Comparison of ENCODE assay signal across 20 mouse cellular contexts in the genomic region with DNA sequence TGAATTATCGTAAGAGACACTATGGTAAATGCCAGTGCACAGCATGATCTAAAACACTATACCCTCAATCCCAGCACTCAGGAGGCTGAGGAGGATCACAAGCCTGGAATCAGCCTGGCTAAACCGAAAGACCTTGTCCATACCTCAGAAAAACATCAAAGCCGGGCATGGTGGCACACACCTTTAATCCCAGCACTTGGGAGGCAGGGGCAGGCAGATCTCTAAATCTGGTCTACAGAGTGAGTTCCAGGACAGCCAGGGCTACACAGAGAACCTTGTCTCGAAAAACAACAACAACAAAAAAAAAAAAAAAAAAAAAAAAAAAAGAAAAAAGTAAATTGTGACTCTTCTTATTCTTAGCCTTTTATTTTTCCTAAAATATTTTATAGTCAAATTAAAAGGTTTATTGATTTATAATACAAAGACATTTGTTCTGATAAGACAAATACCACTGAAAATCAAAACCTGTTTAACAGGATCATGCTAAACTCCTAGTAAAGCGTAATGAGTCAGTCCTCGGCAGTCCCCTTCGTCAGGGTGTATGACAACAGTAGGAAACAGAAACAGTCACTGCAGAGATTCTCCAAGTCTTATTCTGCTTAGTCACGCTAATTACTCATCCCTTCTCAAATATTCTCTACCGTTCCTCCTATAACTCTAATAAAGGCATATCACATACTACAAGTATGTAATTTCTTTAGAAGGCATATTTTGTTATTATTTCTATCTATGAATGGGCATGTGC. TPM values are rescaled to one million over a fixed set of nuclear protein-coding genes. Genes with fewer than 3 reads are reported as not detected.
DNase-seq lines count a peak whose midpoint lies in the region; TF ChIP-seq lines count a peak whose summit lies in the region.
"Had no signal": no experiment of that assay in that cellular context is flagged by ENCODE, and none has a peak within 500 bp of the region (broad histone marks: within the 10 kb centered on the region; RNA-seq: fewer than 3 reads in every experiment).

No protein-coding gene starts in this region.

- H3K9me3 ChIP-seq in heart, embryonic 10.5 days, result no peaks in the 10 kb centered on the region
- H3K9me3 ChIP-seq: embryonic facial prominence, embryonic 13.5 days; forebrain, embryonic 15.5 days; heart, embryonic 15.5 days; hindbrain, embryonic 13.5 days had no signal

- no peak for TF ChIP-seq POLR2A in bone marrow macrophage, adult 2 months (IDR thresholded peaks at IDR 0.05; ENCODE audit: borderline replicate concordance, low read depth, low read length)

- peaks cover 63% of the 10 kb centered on the region for H3K36me3 ChIP-seq in heart, embryonic 10.5 days

- no peak overlapping the region for H3K4me3 ChIP-seq in heart, embryonic 10.5 days
- no peak overlapping the region for H3K4me3 ChIP-seq in bone marrow macrophage, adult 2 months (ENCODE audit: insufficient read depth, low read length)
- H3K4me3 ChIP-seq: embryonic facial prominence, embryonic 13.5 days; forebrain, embryonic 15.5 days; heart, embryonic 15.5 days; hindbrain, embryonic 13.5 days had no signal

- TF ChIP-seq CTCF in bone marrow macrophage, adult 2 months (IDR thresholded peaks at IDR 0.05; ENCODE audit: low read depth, low read length), result no peak

- 91% methylated on average over 9 of the region's 9 CpGs for WGBS in heart, embryonic 10.5 days

- no peak overlapping the region for H3K27ac ChIP-seq in heart, embryonic 10.5 days
- H3K27ac ChIP-seq in bone marrow macrophage, adult 2 months (ENCODE audit: insufficient read depth, low read depth, low read length), result peak overlapping the region; percentile 9; the same call in 1 of the 2 replicates
- H3K27ac ChIP-seq: embryonic facial prominence, embryonic 13.5 days; forebrain, embryonic 15.5 days; heart, embryonic 15.5 days; hindbrain, embryonic 13.5 days; hindbrain, postnatal 0 days had no signal

- peaks cover 11% of the 10 kb centered on the region for H3K4me1 ChIP-seq in heart, embryonic 10.5 days
- peaks cover 14% of the 10 kb centered on the region for H3K4me1 ChIP-seq in bone marrow macrophage, adult 2 months (ENCODE audit: control insufficient read depth, insufficient read depth, low read length)

- peak; percentile 52 for DNase-seq in heart, embryonic 10.5 days (ENCODE audit: low spot score)
- DNase-seq in heart, adult 8-10 months (ENCODE audit: low spot score), result no peak
- peak; percentile 83 for DNase-seq in 3T3-L1 (ENCODE audit: low read depth, low spot score)
- DNase-seq in spleen, postnatal 36 days (ENCODE audit: low spot score in 2 of 2), result no peak
- DNase-seq in adrenal gland, postnatal 14 days, result no peak
- DNase-seq: adrenal gland, adult 2 months; cerebellum, adult 11-12 months; cerebellum, adult 9-10 months; cerebellum, postnatal 36 days; gastrocnemius, postnatal 10 days; heart, postnatal 14 days; kidney, adult 11 months had no signal

- H3K27me3 ChIP-seq in heart, embryonic 10.5 days (ENCODE audit: insufficient read depth, poor library complexity, severe bottlenecking), result no peaks in the 10 kb centered on the region
- H3K27me3 ChIP-seq: CH12.LX; embryonic facial prominence, embryonic 13.5 days; forebrain, embryonic 15.5 days; heart, embryonic 15.5 days; hindbrain, embryonic 13.5 days had no signal

RNA-seq across cellular contexts. Expression of a gene that starts 11.5 kb away (rescaled TPM):
- polyA plus RNA-seq in heart, embryonic 10.5 days (2016; fragmentation: Nextera tagmentation; extraction: Ambion mirVana), result 65.0 and 74.3 TPM in 2 replicates
- total RNA-seq in heart, adult 8-10 months (2022), result 10 to 100 TPM; 19.4 to 21.8 (median 20.3) TPM
- 68.5 and 74.8 TPM in 2 replicates for polyA plus RNA-seq in bone marrow macrophage, adult 2 months (2012; ENCODE audit: insufficient read depth, insufficient read length, missing spikeins)
- 34.8 and 37.3 TPM in 2 replicates for total RNA-seq in adrenal gland, postnatal 14 days (2021)

RNA-seq across cellular contexts. Expression of a gene that starts 15.2 kb away (rescaled TPM):
- polyA plus RNA-seq in heart, embryonic 10.5 days (2016; fragmentation: Nextera tagmentation; extraction: Ambion mirVana), result 32.5 and 43.7 TPM in 2 replicates
- 100 to 1,000 TPM; 423 to 464 (median 433) TPM for total RNA-seq in heart, adult 8-10 months (2022)
- polyA plus RNA-seq in bone marrow macrophage, adult 2 months (2012; ENCODE audit: insufficient read depth, insufficient read length, missing spikeins), result not detected in 2 replicates
- total RNA-seq in adrenal gland, postnatal 14 days (2021), result 4.3 and 4.5 TPM in 2 replicates
- total RNA-seq: CH12.LX; hematopoietic stem cell, adult 5-6 weeks had no signal

RNA-seq across cellular contexts. Expression of a gene that starts 25.3 kb away (rescaled TPM):
- polyA plus RNA-seq in heart, embryonic 10.5 days (2016; fragmentation: Nextera tagmentation; extraction: Ambion mirVana), result 0.21 and 1.1 TPM in 2 replicates
- total RNA-seq in heart, adult 8-10 months (2022), result not detected
- 0.63 and 0.89 TPM in 2 replicates for polyA plus RNA-seq in bone marrow macrophage, adult 2 months (2012; ENCODE audit: insufficient read depth, insufficient read length, missing spikeins)
- total RNA-seq in adrenal gland, postnatal 14 days (2021), result 5.4 TPM in 2 replicates
- total RNA-seq: CH12.LX; heart, postnatal 14 days had no signal

RNA-seq across cellular contexts. Expression of a gene that starts 59.4 kb away (rescaled TPM):
- 13.0 and 19.2 TPM in 2 replicates for polyA plus RNA-seq in heart, embryonic 10.5 days (2016; fragmentation: Nextera tagmentation; extraction: Ambion mirVana)
- 100 to 1,000 TPM; 197 to 218 (median 209) TPM for total RNA-seq in heart, adult 8-10 months (2022)
- polyA plus RNA-seq in bone marrow macrophage, adult 2 months (2012; ENCODE audit: insufficient read depth, insufficient read length, missing spikeins), result 2.0 and 2.6 TPM in 2 replicates
- total RNA-seq in adrenal gland, postnatal 14 days (2021), result 82.3 and 91.4 TPM in 2 replicates

Comparison
In these comparisons a context has a peak if more than half of its experiments do, and no peak if none do; other contexts are left out.
1. DNase-seq: peak in heart, embryonic 10.5 days (single experiment) and 3T3-L1 (single experiment); none in heart, adult 8-10 months (single experiment), spleen, postnatal 36 days (0 of 2) and adrenal gland, postnatal 14 days (single experiment).
2. RNA of a gene that starts 15.2 kb away (total RNA-seq): 423 to 464 TPM in heart, adult 8-10 months; 4.3 to 4.5 TPM in adrenal gland, postnatal 14 days; every median in the first group is over 10 times any median in the second.